Mouse (Mus musculus): Measurements from ENCODE around the gene Cacna1s.

The Cacna1s gene

DNA sequence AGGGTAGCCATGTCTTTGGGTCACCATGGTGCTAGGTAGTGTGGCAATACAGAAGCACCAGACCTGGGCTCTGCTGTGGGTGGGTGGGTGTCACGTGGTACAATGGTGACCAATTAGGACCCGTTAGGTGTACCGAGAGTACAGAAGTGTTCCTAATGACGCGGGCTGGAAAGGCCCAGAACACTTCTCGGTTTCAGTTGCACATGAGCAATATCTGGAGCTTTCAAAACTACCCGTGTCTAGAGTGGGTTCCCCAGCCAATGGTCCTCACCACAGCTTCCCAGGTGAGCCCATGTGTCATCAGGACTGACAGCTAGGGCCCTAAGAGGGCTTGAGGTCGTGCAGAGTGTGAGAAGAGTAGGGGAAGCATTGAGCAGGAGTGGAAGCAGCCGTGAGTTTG is 64.5 kb downstream of the Cacna1s start:
- in situ Hi-C loops (cut with MboI), result loop anchor here (10.0 kb wide), 1 partner anchor 58 kb away; no protein-coding TSS in a partner anchor

DNA sequence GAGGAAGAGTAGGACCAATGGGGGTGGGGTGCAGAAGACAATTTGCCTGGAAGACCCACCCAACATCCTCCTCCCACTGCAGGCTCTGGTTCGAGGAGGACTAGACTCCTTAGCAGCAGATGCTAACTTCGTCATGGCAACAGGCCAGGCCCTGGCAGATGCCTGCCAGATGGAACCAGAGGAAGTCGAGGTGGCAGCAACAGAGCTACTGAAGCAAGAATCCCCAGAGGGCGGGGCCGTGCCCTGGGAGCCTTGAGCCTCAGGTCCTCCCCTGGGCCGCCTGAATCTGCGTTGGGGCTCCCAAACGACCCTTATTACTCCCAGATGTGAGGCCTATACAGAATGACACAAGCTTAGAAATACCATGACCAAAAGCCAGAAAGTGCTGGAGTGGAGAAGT is 66.3 kb downstream of the Cacna1s start:
- in situ Hi-C loops (cut with MboI), result loop anchor here (10.0 kb wide), 1 partner anchor 56 kb away; no protein-coding TSS in a partner anchor

DNA sequence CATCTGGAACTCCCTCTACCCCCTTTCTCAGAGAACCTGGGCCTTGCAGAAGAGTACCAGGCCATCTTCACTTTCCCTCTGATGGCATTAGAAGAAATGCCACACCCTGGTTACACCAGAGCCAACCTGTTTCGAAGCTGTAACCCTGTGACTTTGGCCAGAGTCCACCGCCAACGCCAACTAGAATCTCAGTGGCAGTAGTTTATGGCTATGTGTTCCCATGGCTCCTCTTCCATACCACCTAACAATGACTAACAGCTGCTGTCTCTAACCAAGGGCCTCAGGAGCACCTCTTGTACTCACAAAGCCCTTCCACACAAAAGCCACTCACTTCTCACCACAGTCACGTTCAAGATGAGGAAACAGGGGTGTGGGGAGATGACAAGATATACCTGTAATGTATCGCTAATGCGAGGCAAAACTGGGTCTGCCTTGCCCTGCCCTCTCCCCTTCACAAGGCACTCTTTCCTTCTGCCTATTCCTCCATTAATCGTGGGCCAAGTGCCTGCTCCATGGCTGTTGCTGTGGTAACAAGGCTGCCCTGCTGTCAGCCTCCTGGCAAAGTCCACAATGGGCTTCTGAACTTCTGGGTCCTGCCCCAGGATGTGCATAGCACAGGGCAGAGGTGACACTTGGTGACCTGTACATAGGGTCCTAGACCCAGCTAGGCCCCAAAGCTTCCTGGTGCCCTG is 67.2 kb downstream of the Cacna1s start:
- in situ Hi-C loops (cut with MboI), result loop anchor here (10.0 kb wide), 1 partner anchor 55 kb away; no protein-coding TSS in a partner anchor

DNA sequence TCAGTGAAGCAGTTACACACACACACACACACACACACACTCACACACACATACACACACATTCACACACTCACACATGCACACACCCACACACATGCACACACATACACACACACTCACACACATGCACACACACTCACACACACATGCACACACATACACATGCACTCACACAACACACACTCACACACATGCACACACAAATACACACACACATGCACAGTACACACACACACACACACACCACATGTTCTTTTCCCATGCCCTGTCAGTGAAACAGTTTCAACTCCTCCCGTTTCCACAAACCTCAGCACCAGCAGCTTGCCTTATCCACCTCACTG is 67.7 kb downstream of the Cacna1s start:
- in situ Hi-C loops (cut with MboI), result no loop called here

DNA sequence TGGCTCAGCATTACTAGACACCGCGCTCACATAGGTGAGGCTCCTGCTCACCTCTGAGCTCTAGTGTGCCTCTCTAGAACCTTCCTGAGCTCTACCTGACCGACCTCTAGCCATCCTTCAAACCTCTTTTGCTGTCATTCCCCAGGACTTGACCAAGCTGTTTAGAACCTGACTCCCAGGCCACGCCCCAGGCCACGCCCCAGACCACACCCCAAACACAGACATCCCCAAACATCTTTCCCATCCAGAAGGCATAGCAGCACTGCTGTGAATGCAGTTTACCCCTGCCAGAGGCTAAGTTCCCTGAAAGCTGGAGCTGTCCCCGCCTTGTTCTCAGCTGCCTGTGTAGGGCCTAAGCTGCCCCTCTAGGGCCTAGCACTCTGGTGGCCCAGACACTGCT is 68.2 kb downstream of the Cacna1s start:
- in situ Hi-C loops (cut with MboI), result no loop called here

DNA sequence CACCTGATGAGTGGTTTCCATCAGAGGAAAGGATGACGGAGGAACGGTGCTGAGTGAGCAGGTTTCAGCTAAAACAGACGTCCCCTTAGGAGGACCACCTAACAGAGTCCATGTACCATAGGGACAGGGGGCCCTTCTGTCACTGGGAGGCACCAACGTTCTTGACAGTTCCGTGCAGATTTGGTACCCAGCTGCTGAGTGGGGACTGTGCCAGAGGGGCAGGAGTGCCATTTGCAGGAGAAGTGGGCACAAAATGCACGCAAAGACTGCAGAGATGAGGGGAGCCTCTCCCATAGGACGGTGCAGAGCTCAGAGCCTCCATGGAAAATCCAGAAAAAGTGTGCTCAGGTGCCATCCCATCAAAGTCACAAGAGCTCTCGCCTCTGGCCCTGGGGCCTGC is 69.5 kb downstream of the Cacna1s start:
- in situ Hi-C loops (cut with MboI), result no loop called here

DNA sequence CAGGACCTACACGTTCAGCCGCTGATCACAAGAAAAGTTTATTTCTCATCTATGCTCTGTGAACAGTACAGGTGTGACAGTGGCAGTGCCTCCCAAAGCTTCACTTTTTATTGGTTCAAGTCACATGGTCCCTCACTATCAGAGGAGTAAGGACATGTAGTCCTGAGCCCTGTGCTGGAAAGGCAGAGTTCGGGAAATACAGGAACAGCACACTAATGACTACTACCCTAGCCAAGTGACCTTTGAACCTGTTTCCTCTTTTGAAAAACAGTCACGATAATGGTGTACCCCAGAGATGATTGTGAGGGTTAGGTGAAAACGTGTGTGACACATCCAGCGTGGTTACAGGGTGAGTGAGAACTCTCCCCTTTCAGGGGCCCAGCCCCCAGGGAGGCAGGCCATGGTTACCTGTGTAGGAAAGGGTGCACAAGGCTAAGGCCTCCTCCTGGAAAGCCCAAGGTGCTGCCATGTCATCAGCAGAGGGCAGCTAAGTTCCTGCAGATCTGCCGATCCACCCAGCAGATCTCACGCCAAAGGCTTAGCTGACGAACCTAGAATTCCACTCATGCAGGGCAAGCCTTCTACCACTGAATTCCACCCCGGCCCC is 73.7 kb downstream of the Cacna1s start:
- in situ Hi-C loops (cut with MboI), result no loop called here

DNA sequence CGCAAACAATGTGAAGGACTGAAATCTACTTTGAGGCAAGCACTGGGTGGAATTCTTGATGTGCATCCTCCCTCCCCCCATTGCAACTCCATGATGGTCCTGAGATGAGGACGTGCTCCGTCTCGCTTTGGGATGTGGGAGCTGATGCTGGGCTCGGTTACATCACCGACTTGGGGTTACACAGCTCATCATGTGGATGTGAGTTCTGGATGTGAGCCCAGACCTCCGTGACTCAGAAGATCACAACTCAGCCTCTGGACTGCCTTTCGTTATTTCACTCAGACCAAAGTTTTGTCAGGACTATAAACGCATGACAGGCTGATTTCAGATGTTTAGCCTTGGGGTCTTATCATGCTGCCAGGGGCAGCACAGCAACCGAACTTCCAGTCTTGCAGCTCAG is 74.3 kb downstream of the Cacna1s start:
- in situ Hi-C loops (cut with MboI), result no loop called here

DNA sequence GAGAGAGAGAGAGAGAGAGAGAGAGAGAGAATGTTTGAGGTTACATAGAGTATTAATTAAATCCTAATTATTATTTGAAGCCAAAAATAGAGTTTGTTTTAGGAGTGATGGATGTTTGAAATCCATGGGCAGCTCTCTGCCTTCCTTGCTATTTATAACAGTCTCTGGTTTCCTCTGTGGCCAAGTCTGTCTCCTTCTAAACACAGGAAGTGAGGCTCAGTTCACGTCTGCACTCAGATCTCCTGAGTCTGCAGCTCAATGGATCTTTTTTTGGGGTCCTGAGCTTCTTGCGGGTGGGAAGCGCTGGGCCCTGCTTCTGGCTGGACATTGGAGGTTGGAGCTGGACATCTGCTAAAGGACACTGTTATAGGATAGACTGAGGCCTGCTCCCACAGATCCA is 75.3 kb downstream of the Cacna1s start:
- in situ Hi-C loops (cut with MboI), result no loop called here

DNA sequence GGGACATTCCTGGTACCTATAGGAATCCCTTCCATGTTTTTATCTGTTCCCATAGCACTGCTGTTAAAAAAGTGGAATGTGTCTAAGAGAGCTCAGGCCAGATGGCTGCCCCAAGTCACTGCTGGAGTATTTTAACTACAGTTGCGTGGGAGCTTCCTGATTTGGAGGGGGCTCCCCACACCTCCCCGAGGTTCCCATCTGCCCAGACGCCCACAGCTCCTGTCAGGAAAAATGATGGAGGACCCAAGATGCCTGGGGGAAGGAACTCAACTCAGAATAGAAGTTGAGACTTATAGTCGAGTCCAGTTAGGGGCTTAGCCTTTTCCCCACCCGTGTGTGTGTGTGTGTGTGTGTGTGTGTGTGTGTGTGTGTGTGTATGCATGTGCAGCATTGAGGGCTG is 75.9 kb downstream of the Cacna1s start:
- in situ Hi-C loops (cut with MboI), result no loop called here

DNA sequence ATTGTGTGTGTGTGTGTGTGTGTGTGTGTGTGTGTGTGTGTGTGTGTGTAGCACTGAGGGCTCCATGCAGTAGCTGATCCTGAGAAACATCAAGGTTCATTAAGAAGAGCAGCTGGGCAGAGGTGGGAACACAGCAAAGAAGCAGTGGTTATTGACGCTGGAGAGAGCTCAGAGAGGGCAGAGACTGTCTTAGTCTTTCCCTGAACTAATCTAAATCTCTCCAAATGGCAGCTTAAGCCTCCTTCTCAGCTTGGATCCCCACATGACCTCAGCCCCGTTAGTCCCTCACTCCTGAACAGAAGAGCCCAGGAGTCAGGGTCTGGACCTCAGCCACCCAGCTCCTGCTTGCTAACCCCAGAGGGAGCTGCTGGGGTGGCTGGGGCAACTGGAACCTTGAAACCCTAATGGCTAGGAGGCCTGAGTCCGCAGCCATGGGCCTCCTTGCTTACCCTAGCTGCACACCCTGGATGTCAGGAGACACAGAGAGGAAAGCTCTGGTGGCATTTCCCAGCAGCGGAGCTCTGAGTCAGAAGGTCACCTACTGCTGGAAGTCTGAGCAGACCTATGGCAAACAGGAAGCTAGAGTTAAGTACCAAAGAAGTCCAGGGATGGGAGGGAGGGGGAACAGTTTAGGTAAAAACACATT is 76.5 kb downstream of the Cacna1s start:
- in situ Hi-C loops (cut with MboI), result no loop called here

DNA sequence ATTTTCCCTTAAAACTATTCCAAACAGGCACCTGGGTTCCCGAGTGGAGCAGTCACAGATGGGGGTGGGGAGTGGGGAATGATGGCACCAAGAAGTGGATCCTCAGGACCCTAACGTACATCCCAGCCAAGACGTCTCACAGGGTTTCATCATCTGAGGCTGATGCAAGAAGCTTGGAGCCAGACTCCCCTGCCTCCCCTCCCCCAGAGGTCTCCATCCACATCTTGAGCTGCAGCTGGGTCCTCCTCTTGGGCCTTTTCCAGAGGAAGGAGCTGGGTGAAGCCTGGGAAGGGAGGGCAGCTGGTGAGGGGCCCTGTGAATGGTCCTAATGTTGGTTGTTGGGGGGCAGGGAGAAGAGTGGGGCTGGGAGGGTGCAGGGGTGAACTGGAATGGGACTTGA is 77.6 kb downstream of the Cacna1s start:
- in situ Hi-C loops (cut with MboI), result no loop called here

DNA sequence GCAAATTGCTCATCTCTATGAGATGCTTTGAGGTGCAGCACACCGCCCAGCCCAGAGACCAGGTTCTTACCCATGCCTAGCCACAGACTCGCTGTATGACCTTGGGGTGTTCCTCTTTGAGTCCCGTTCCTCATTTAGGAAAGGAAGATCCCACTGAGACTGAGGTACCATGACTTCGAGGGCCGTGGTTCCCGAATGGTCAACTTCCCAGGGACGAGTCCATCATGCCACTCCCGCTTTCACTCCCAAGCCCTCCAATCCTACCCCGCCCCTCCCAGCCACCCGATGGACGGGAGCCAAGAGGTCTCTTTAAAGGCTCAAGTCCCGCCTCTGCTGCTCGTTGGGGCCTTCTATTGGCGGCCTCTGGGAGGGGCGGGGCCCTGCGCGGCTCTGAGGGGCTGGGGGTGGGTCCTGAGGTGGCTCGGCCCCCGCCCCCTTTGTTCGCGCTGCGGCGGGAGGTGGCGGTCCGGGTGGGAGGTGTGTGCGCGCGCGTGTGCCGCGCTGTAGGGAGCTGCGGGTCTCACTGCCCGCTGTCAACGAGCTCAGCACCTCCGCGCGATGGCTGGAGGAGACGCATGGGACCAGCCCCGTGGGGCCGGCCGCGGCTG is 78.5 kb downstream of the Cacna1s start, which contains the start of gene Kif21b:
TSS of gene Kif21b (plus strand) at position 439 of the 608 bp plus-strand sequence.
- in situ Hi-C loops (cut with MboI), result no loop called here

DNA sequence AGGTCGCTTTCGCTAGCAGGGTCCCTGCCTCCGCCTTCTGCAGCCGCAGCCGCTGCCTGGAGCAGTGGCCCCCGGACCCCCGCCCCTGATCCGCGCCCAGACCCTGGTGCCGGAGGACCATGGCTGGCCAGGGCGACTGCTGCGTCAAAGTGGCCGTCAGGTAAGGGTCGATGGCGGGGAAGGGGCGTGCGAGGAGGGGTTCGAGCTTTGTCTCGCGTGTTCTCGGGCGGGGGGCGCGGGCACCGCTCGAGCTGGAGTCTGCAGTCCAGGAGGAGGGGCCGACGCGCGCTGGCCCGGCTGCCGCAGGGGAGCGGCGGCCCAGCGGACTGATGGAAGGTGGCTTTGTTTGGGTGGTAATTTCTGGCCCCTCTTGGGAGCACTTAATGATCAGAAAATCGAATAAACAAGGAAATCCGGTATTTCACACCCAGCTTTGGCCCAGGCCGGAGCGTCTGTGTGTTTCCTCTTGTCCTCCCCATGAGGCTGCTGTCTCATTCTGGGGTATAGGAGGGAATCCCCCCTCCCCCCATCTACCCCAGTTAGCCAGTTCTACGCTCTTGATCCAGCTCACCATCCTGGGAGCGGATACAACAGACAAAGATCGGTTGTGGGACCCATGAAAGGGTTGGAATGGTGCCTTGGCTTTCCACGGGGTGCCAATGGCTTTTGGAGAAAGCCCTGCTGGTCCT is 79.2 kb downstream of the Cacna1s start:
- in situ Hi-C loops (cut with MboI), result no loop called here

DNA sequence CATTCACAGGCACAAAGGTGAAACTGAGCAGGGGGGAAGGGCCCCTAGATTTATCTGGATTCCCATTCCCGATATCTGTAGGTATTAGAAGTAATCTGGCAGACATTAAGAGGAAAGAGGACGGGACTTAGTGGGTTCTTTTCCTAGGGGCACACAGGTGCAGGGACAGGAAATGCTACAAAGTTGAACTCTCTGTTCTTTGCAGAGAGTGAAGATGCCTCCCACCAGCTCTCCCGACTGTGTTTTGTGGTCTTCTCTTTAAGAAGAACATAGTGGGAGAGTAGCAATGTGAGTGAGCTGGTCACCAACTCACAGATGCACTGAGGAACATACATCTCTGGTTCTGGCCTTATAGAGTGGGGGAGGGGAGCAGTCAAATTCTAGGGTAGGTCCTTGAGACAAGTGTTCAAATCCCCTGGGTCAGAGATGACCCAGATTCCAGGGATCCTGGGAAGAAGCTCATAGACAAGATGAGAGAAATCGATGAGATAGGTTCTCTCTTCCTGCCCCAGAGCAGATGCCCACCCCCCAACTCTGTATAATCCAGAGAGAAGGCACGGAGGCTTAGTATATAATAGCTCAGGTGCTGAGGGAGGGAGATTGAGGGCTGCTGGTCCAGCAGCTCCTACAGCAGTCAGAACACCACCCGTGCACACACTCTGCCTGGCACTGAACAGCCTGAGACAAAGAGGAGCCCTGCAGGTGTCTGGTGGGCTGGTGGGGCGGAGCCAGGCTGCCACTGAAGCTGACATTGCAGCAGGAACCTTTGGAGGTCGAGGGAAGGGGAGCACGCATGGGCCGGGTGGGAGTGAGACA is 80.0 kb downstream of the Cacna1s start:
- in situ Hi-C loops (cut with MboI), result no loop called here

DNA sequence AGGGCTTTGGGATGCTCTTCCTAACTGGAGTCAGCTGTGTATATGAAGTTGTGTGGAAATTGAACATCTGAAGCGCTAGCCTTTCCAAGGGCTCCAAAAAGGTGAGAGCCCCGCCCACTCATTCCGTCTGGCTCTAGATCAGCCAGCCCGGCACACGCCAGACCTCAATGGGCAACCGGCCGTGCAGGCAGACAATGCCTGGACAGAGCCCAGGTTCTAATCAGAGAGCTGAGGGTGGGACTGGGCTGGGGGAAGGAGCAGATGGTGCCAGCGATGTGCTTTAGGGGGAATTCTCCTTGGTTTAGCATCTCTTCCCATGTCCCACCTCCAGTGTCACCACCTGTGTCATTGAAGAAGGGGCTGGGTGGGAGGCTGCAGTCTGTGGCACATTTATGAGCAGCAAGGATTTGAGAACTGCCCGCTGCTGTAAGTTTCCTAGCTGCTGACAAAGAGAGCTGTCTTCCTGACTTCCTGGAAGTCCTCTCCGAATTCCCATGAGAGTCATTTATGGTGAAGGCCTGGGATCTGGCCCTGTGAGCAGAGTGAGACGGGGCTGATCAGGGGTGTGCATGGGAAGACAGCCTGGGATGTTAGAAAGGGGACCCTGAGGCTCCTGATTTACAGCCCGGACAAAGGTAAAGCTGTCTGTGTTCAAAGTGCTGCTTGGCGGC is 81.2 kb downstream of the Cacna1s start:
- in situ Hi-C loops (cut with MboI), result no loop called here

DNA sequence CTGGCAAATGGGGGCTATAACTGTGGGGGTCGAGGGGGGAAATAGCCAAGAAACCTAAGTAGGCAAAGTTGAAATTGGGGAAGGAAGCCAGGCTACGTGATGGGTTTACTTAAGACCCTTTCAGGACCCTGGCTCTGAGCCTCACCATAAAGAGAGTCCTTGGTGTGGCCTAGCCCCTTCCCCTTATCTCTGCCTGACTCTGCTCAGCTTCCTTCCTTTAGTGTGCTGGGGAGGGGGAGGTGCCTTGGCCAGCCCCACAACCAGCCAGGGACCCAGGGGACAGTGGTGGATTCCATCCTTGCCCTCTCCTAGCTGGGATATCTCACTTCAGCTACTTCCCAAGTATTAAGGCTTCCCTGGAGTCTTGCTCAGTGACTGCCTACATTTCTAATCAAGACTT is 82.0 kb downstream of the Cacna1s start:
- in situ Hi-C loops (cut with MboI), result no loop called here

DNA sequence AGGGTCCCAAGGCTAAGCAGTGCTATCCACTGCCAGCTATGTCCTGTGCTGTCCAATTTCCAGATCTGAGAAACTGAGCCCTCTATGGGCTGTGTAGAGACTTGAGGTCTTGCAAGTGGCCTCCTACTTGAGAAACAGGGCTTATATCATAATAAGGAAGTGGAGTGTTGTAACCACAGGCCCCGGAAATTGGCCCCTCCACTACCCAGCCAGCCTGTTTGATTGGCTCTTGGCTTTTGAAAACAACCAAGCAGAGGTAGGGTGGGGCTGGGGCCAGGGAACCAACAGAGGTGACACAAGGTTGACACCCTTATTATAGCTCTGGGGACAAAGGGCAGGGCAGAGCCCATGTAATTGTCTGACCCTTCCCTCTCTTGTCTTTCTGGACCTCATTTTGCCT is 82.5 kb downstream of the Cacna1s start:
- in situ Hi-C loops (cut with MboI), result no loop called here

DNA sequence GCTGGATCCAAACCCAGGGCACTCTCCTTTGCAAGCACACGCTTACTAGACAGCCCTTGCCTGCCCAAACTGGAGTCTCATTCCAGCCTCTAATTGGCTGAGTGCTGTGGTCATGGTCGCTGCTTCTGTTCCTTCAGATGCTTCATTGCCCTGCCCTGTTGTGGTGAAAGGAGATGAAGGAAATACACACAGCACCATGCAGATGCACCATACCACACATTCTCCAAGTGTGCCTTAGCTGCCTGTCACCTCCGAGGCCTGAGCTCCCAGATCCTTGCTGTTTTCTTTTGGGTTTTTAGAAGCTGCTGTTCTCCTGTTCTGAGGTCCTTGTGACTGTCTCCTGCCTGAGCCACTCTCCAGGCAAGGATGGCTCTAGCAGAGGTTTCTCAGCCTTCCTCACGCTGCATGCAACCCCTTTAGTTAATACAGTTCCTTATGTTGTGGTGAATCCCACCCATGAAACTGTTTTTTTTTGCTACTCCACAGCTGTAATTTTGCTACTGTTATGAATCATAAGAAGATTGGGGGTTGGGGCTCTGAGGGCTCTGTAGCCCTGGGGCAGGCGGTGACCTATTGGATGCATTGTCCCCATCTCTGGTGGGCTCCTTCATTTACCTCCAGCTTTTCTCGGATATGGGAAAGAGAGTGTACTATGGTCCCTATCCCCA is 83.4 kb downstream of the Cacna1s start:
- in situ Hi-C loops (cut with MboI), result no loop called here

DNA sequence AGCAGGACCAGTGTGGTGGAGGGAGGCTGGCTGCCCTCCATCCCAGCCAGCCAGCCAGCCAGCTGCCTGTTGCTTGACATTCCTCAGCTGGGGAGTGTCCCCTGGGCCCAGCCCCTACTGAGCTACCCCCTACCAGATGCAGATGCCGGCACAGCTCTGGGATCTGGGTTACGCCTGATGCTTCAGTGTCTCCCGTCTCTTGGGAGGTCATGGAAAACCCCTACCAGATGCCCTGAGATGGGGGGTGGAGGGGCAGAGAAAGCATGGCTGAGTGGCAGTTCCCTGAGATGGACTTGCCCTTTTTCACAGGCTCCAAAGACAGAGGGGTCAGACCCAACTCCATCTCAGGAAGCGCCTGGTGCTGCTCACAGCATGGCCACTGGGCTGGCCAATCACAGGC is 84.0 kb downstream of the Cacna1s start:
- in situ Hi-C loops (cut with MboI), result no loop called here

Measured in mature B cell (primary cell).